Mouse (Mus musculus) limb, embryonic 13.5 days (tissue): ENCODE data around the gene Itpr3. TPM values are rescaled to one million over a fixed set of nuclear protein-coding genes. Genes with fewer than 3 reads are reported as not detected.

Experiments
- ATAC-seq: fragments of 200-750 bp; cut with Nextera tagmentation; 2 replicates; pipeline ENCODE4 v1.8.0; 2017; ENCODE audit warnings: low read depth, moderate number of reproducible peaks, moderate TSS enrichment; ENCODE audit not compliant: low FRiP score
- H3K27ac ChIP-seq: fragments of 300-500 bp; sonication (generic); 2 replicates; pipeline ENCODE4 v1.5.1; 2015; ENCODE audit warnings: inconsistent platforms, mild to moderate bottlenecking, moderate library complexity
- H3K27me3 ChIP-seq: fragments of 300-500 bp; sonication (generic); 2 replicates; pipeline ENCODE4 v1.6.1; 2015; ENCODE audit warnings: mild to moderate bottlenecking, inconsistent platforms
- H3K36me3 ChIP-seq: fragments of 300-500 bp; sonication (generic); 2 replicates; pipeline ENCODE4 v1.6.1; 2015; ENCODE audit warnings: inconsistent platforms, mild to moderate bottlenecking, moderate library complexity
- H3K4me1 ChIP-seq: fragments of 300-500 bp; sonication (generic); 2 replicates; pipeline ENCODE4 v1.6.1; 2015; ENCODE audit warnings: inconsistent platforms
- H3K4me2 ChIP-seq: fragments of 300-500 bp; sonication (generic); replicated peaks from 2 replicates; pipeline ENCODE4 v1.6.1; 2015; ENCODE audit warnings: inconsistent platforms, mild to moderate bottlenecking, moderate library complexity
- H3K4me3 ChIP-seq: fragments of 300-500 bp; sonication (generic); 2 replicates; pipeline ENCODE4 v1.5.1; 2015; ENCODE audit warnings: moderate library complexity, mild to moderate bottlenecking, inconsistent platforms
- H3K9ac ChIP-seq: fragments of 300-500 bp; sonication (generic); 2 replicates; pipeline ENCODE4 v1.6.1; 2015; ENCODE audit warnings: mild to moderate bottlenecking, inconsistent platforms
- H3K9me3 ChIP-seq: fragments of 300-500 bp; sonication (generic); 2 replicates; pipeline ENCODE4 v1.6.1; 2016; ENCODE audit warnings: inconsistent platforms
- WGBS: fragments of 180-500 bp; shearing (Covaris S2); methylation state at CpG from one replicate; pipeline ENCODE4 v1.1.7; 2015; 5-methylcytosine and 5-hydroxymethylcytosine counted together
- polyA plus RNA-seq: library from polyadenylated mRNA; unstranded; fragments of >200 nt; fragmentation: Nextera tagmentation; extraction: Ambion mirVana; gene quantifications from 2 replicates; pipeline ENCODE4 v1.2.1, GENCODE M21; 2015

Gene Itpr3
- polyA plus RNA-seq, 1 experiment from 2014 or later, result 3.3 TPM

DNA sequence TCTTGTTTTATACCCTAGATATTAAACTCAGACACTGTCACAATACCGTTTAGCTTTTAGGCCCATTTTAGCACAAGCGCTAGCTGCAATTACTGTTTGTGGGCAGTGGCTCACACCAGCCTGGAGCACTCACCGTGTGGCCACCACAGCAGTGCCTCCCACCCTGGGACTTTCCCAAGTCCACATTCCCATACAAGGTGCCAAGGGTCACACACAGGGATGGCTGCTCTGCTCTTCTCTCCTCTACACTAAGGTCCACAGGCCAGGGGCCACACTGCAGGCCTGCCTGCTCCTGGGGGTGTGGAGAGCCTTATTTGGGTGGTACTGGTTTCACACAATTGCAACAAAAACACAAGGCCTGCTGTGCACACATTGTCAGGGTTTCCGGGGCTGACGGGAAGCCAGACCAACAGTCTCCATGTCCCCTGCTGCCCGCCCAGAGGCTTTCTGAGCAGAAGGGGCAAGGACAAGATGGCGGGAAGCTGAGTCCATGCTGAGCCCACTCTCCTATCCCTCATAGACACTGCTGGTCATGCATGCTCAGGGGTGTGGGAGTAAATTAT lies 66.8 kb downstream of the Itpr3 start:
- Histone ChIP-seq H3K4me1 (peaks cover 48% of the 10 kb centered on the region), H3K9me3 (no peaks in the 10 kb centered on the region), H3K36me3 (peaks cover 63% of the 10 kb centered on the region), H3K27me3 (no peaks in the 10 kb centered on the region), H3K4me3 (no peak overlapping the region), H3K4me2 (no peak overlapping the region), H3K27ac (peak overlapping the region; percentile 28; the same call in 1 of the 2 replicates), H3K9ac (no peak overlapping the region)
- no peak for ATAC-seq
- 89% methylated on average over 7 of the region's 7 CpGs for WGBS

DNA sequence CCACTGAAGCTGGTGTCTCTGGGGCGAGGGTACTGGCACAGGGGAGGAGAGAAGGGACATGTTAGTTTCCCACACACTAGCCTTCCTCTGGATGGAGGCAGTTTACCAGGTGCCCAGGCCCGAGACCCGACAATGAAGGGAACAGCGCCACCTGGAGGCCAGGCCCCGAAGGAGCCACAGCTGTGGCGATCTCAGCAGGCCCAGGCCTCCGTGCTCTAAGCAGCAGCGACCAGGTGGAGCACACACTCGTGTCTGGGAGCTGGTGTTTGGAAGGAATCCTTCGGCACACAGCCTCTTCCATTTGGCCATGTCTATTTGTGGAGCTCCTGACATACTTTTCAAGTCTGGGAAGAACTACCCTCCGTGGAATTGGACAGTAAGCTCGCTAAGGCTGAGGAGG lies 68.1 kb downstream of the Itpr3 start:
- 31% methylated on average over 12 of the region's 12 CpGs for WGBS
- H3K4me2 ChIP-seq, result no peak overlapping the region
- H3K4me3 ChIP-seq, result no peak overlapping the region
- no peaks in the 10 kb centered on the region for H3K27me3 ChIP-seq
- H3K4me1 ChIP-seq, result peaks cover 54% of the 10 kb centered on the region
- ATAC-seq, result no peak
- no peak overlapping the region for H3K27ac ChIP-seq
- H3K9ac ChIP-seq, result no peak overlapping the region
- peaks cover 55% of the 10 kb centered on the region for H3K36me3 ChIP-seq
- H3K9me3 ChIP-seq, result no peaks in the 10 kb centered on the region

DNA sequence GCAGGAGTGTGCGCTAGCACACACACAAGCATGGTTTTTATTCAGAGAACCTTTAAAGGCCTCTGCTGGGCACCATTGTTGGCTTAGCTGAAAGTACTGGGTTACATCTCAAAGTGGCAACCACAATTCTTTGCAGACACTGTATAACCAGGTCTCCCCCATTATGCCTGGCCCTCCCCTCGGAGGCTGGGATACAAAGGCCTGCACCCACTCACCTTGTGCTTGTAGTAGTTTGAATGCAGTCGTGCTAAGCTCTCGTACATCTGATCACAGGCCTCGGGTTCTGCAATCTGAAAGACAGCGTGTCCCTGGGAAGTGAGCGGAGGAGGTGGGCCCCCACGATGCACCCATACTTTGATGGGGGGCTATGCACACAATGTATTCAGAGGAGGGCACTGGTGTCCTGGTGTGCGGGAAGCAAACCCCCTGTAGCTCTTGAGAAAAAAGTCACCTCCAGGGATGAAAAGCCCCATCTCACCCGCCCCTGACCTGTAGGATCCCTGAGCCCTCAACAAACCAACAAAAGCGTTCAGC lies 68.6 kb downstream of the Itpr3 start:
- Histone ChIP-seq H3K27ac (no peak overlapping the region), H3K4me2 (no peak overlapping the region), H3K4me1 (peaks cover 54% of the 10 kb centered on the region), H3K27me3 (no peaks in the 10 kb centered on the region), H3K4me3 (no peak overlapping the region), H3K9me3 (no peaks in the 10 kb centered on the region), H3K36me3 (peaks cover 55% of the 10 kb centered on the region), H3K9ac (no peak overlapping the region)
- WGBS, result 89% methylated on average over 11 of the region's 11 CpGs
- no peak for ATAC-seq

DNA sequence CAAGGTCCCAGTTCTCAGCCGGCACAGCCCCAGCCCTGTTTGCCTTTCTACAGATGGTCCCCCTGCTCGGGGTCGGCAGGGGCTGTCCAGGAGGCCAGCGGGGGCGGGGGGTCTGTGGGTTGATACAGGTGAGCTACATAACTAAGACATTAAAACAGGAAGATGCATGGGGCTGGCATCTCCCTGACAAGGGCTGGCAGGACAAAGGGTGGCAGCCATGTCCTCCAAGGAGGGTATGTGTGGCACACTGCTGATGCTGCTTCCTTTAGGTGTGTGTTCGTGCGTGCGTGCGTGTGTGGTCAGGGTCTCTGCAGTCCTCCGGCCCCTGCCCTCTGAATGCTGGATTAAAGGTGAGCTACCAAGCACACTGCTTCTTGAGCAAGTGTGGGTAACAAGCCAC lies 69.9 kb downstream of the Itpr3 start:
- Histone ChIP-seq H3K27me3 (no peaks in the 10 kb centered on the region), H3K9me3 (no peaks in the 10 kb centered on the region), H3K4me2 (no peak overlapping the region), H3K36me3 (peaks cover 45% of the 10 kb centered on the region), H3K9ac (no peak overlapping the region; the same call in 1 of the 2 replicates), H3K27ac (no peak overlapping the region), H3K4me1 (peaks cover 63% of the 10 kb centered on the region), H3K4me3 (no peak overlapping the region)
- no peak for ATAC-seq
- WGBS, result 81% methylated on average over 10 of the region's 10 CpGs

DNA sequence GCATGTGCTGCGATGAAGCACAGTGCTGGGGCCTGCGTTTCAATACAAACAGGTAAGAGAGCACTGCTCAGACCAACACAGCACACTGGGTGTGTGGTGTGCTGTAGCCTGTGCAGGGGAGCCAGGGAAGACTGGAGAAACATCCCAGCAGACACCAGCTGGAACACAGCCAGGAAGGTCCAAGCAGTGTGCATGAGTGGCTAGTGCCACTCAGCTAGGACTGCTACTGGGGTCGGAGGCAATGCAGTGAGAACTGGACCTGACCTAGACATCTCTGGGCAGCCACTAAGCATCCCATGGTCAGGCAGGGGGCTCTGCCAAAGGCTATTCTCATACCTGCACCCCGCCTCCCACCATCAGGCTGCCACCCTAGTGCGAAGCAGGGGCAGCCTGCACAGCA lies 71.1 kb downstream of the Itpr3 start:
- ATAC-seq, result no peak
- Histone ChIP-seq H3K27me3 (no peaks in the 10 kb centered on the region), H3K36me3 (peaks cover 33% of the 10 kb centered on the region), H3K4me2 (no peak overlapping the region), H3K9me3 (no peaks in the 10 kb centered on the region), H3K27ac (no peak overlapping the region), H3K4me1 (peaks cover 75% of the 10 kb centered on the region), H3K9ac (no peak overlapping the region), H3K4me3 (no peak overlapping the region)
- WGBS, result 91% methylated on average over 5 of the region's 5 CpGs

DNA sequence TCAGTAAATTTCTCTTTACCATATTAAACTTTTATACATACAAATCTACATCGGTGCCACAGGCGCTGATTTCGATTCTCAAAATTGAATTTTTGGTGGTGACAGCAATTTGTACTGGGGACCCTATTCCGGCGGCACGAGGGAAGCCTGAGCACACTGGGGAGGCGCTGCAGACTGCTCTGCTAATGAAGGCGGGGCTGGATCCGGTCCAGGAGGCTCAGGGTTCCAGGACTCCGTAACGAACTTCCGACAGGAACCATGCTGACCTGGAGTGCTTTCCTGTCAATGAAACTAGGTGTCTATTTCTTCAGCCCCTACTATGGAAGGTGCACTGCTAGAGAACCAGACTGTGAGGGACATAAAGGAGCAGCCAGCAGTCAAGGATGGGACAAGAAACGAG lies 72.2 kb downstream of the Itpr3 start:
- 72% methylated on average over 13 of the region's 13 CpGs for WGBS
- Histone ChIP-seq H3K4me1 (peaks cover 80% of the 10 kb centered on the region), H3K27me3 (no peaks in the 10 kb centered on the region), H3K9ac (no peak overlapping the region), H3K4me3 (no peak overlapping the region), H3K4me2 (no peak overlapping the region), H3K36me3 (peaks cover 22% of the 10 kb centered on the region), H3K9me3 (no peaks in the 10 kb centered on the region), H3K27ac (no peak overlapping the region)
- ATAC-seq, result no peak

DNA sequence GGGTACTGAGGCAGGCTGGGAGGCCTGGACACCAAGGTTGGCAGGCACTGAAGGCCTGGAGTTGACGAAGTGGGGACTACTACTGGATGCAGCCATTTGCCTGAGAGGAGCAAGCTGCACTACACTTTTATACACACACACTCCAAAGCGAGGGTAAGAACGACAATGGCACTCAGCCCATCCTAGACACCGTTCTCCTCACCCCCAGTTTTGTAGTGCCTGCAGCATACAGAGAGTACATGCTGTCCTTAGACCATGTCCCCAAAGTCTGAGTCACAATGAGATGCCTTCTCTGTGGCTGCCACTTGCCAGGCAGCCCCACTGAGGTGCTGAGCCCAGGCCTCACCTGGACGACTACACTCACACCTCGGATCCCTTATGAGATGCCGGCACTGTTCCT lies 72.7 kb downstream of the Itpr3 start:
- ATAC-seq, result no peak
- H3K4me1 ChIP-seq, result peaks cover 78% of the 10 kb centered on the region
- H3K9me3 ChIP-seq, result no peaks in the 10 kb centered on the region
- H3K4me2 ChIP-seq, result peak overlapping the region; percentile 14; the same call in 1 of the 2 replicates
- 0 out of 2 replicates have a peak overlapping the region, but pooled peaks have one; percentile 45 for H3K9ac ChIP-seq
- no peak overlapping the region for H3K27ac ChIP-seq
- peaks cover 17% of the 10 kb centered on the region for H3K36me3 ChIP-seq
- 80% methylated on average over 7 of the region's 7 CpGs for WGBS
- H3K27me3 ChIP-seq, result no peaks in the 10 kb centered on the region
- no peak overlapping the region for H3K4me3 ChIP-seq

DNA sequence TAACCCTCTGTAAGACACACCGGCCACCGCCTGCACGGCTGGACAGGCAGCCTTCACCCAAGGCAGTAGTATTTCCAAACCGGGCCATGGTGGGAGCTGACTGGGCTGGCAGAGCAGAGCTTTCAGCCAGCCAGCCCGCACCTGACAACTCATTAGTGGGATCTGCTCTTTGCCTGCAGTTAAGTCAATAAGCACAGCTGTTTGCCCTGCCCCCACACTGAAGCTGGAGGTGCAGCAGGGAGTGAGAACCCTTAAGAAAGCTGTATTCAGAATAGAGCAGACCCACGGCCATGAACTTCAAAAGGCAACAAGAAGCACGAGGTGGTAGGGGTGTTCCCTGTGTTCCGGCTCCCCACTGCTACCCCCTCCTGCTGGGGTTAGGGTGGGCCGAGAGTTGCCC lies 73.1 kb downstream of the Itpr3 start:
- H3K4me3 ChIP-seq, result no peak overlapping the region
- H3K27ac ChIP-seq, result no peak overlapping the region

DNA sequence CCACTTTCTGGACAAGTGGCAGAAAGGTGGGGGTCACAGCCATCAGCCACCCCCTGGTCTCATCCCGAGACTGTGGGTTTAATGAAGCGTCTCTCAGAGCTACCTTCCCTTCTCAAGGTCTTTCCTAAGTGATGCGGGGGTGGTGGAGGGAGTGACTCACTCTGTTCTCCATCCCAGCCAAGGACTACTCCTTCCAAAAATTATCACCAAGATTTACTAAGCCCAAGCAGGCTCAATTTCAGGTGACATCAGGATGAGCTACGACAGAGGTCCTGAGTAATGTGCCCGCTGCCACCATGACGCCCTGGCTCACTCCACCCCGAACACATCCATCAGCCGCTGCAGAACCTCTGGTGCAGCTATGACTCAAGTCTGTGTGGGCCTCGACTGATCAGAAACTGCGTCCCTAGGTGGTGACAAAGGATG lies 74.1 kb downstream of the Itpr3 start:
- Histone ChIP-seq H3K36me3 (peaks cover 5% of the 10 kb centered on the region), H3K4me2 (0 out of 2 replicates have a peak overlapping the region, but pooled peaks have one; percentile 14), H3K9ac (peak overlapping the region; percentile 45), H3K9me3 (no peaks in the 10 kb centered on the region), H3K4me1 (peaks cover 71% of the 10 kb centered on the region), H3K27ac (no peak overlapping the region), H3K4me3 (no peak overlapping the region), H3K27me3 (0 out of 2 replicates have a peak, but pooled peaks cover 2% of the 10 kb centered on the region)
- ATAC-seq, result no peak
- 89% methylated on average over 10 of the region's 10 CpGs for WGBS

More for the DNA sequence above, 73.1 kb downstream of the Itpr3 start:
- peak overlapping the region; percentile 14; the same call in 1 of the 2 replicates for H3K4me2 ChIP-seq
- 41% methylated on average over 9 of the region's 9 CpGs for WGBS
- peaks cover 14% of the 10 kb centered on the region for H3K36me3 ChIP-seq
- H3K9me3 ChIP-seq, result no peaks in the 10 kb centered on the region
- no peak for ATAC-seq
- H3K4me1 ChIP-seq, result peaks cover 78% of the 10 kb centered on the region
- peak overlapping the region; percentile 45 for H3K9ac ChIP-seq
- no peaks in the 10 kb centered on the region for H3K27me3 ChIP-seq

DNA sequence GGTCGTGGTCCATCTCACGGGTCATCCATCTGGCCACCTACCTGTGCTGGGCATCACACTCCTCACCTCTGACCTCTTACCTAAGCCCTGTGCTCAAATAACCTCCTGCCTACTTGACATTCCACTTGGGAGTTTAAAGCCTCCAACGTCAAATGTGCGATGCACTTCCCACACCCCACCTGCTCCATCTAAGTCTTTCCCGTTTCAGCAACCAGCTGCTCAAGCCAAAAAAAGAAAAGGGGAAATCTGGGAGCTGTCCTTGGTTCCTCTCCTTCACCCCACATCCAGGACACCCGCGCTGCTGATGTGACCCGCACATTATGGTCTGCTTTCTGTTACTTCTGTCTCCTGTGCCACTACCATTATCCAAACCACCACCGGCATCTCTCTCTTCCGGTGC lies 75.1 kb downstream of the Itpr3 start:
- no peaks in the 10 kb centered on the region for H3K9me3 ChIP-seq
- no peak overlapping the region for H3K9ac ChIP-seq
- peaks cover 62% of the 10 kb centered on the region for H3K4me1 ChIP-seq
- H3K4me3 ChIP-seq, result no peak overlapping the region
- 0 out of 2 replicates have a peak, but pooled peaks cover 2% of the 10 kb centered on the region for H3K27me3 ChIP-seq
- ATAC-seq, result no peak
- H3K27ac ChIP-seq, result no peak overlapping the region
- H3K4me2 ChIP-seq, result no peak overlapping the region; the same call in 1 of the 2 replicates
- WGBS, result 85% methylated on average over 10 of the region's 10 CpGs
- H3K36me3 ChIP-seq, result peaks cover 3% of the 10 kb centered on the region

DNA sequence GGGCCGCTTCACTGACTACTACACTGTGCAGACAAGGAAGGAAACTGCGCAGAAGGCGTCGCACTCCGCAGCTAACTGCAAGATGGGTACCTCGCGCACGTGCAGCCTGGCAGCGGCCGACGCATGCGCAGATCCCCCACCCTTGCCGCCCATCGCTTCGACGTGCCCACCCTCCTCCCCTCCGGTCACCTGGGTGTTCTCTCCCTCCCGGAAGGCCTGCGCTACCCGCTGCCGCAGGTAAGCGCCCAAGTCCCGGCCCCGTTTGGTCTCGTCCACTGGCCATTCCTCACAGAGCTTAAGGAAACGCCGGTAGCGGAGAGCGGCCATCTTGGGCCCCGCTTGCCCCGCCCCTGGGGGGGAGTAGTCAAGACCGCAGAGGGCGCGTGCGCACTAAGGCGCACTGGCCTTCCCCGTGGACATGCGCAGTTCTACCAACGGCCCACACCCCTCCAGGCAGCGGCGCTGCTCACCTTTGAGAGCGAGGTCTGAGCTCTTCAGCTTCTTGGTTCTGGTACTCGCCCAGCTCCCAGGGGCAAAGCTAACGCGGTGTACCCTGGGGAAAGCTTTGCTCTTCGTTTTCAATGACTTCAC lies 76.5 kb downstream of the Itpr3 start, which contains the start of gene Uqcc2:
Gene Uqcc2 (minus strand): TSS at position 366 of the 591 bp plus-strand sequence.
- Histone ChIP-seq H3K36me3 (no peaks in the 10 kb centered on the region; the same call in none of the 2 replicates), H3K4me3 (peak within 1 kb of the TSS; percentile 69), H3K4me2 (peak within 1 kb of the TSS; percentile 61), H3K4me1 (peaks cover 61% of the 10 kb centered on the region), H3K27ac (no peak within 1 kb of the TSS), H3K9ac (peak within 1 kb of the TSS; percentile 76), H3K27me3 (0 out of 2 replicates have a peak, but pooled peaks cover 2% of the 10 kb centered on the region), H3K9me3 (no peaks in the 10 kb centered on the region)
- under 1% methylated on average over 46 of the region's 46 CpGs for WGBS
- peak; percentile 90 for ATAC-seq

DNA sequence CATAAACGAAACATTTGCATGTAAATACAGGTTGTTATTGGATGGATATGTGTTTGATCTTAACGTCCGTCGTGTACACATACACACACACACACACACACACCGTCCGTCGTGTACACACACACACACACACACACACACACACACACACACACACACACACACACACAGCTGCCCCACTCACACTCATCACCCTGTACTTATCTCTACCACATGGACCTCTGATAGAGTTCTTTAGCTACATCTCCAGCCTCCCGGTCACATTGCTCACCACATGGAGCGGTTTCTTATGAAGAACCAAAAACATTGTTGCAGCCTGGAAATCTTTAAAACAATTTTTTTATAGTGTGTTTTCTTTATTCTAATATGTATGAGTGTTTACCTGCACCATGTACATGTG lies 77.1 kb downstream of the Itpr3 start:
- Histone ChIP-seq H3K27ac (no peak overlapping the region), H3K9ac (peak overlapping the region; percentile 76; the same call in 1 of the 2 replicates), H3K9me3 (no peaks in the 10 kb centered on the region), H3K4me3 (peak overlapping the region; percentile 69), H3K36me3 (no peaks in the 10 kb centered on the region; the same call in none of the 2 replicates), H3K4me2 (peak overlapping the region; percentile 61), H3K27me3 (0 out of 2 replicates have a peak, but pooled peaks cover 2% of the 10 kb centered on the region), H3K4me1 (peaks cover 65% of the 10 kb centered on the region)
- 39% methylated on average over 9 of the region's 9 CpGs for WGBS
- ATAC-seq, result no peak
